Mouse (Mus musculus) heart, embryonic 13.5 days (tissue): Measurements from ENCODE around the gene Fbxw17. TPM values are rescaled to one million over a fixed set of nuclear protein-coding genes. Genes with fewer than 3 reads are reported as not detected.
"Not testable (repeated sequence)": the region's sequence is repeated elsewhere in the genome, so short reads cannot be mapped to it uniquely, and the experiment has no call there.

Experiments used
- ATAC-seq: fragments of 200-750 bp; cut with Nextera tagmentation; 2 replicates; pipeline ENCODE4 v1.8.0; 2017; ENCODE audit warnings: moderate TSS enrichment; ENCODE audit not compliant: insufficient number of reproducible peaks, low FRiP score, low TSS enrichment; ENCODE audit errors: extremely low read depth
- H3K27ac ChIP-seq: fragments of 300-500 bp; sonication (generic); replicated peaks from 2 replicates; pipeline ENCODE4 v1.5.1; 2015; ENCODE audit warnings: moderate library complexity, mild to moderate bottlenecking, inconsistent platforms
- H3K27me3 ChIP-seq: fragments of 300-500 bp; sonication (generic); replicated peaks from 2 replicates; pipeline ENCODE4 v1.6.1; 2015; ENCODE audit warnings: mild to moderate bottlenecking, inconsistent platforms
- H3K36me3 ChIP-seq: fragments of 300-500 bp; sonication (generic); 2 replicates; pipeline ENCODE4 v1.6.1; 2015; ENCODE audit warnings: mild to moderate bottlenecking, inconsistent platforms
- H3K4me1 ChIP-seq: fragments of 300-500 bp; sonication (generic); 2 replicates; pipeline ENCODE4 v1.6.1; 2015; ENCODE audit warnings: inconsistent platforms
- H3K4me2 ChIP-seq: fragments of 300-500 bp; sonication (generic); 2 replicates; pipeline ENCODE4 v1.6.1; 2015; ENCODE audit warnings: inconsistent platforms, mild to moderate bottlenecking, moderate library complexity
- H3K4me3 ChIP-seq: fragments of 300-500 bp; sonication (generic); 2 replicates; pipeline ENCODE4 v1.5.1; 2015; ENCODE audit warnings: moderate library complexity, mild to moderate bottlenecking, inconsistent platforms
- H3K9ac ChIP-seq: fragments of 300-500 bp; sonication (generic); 2 replicates; pipeline ENCODE4 v1.6.1; 2015; ENCODE audit warnings: inconsistent platforms, mild to moderate bottlenecking, moderate library complexity
- H3K9me3 ChIP-seq: fragments of 300-500 bp; sonication (generic); 2 replicates; pipeline ENCODE4 v1.6.1; 2016; ENCODE audit warnings: inconsistent platforms
- WGBS: fragments of 180-500 bp; shearing (Covaris S2); methylation state at CpG from one replicate; pipeline ENCODE4 v1.1.7; 2015; ENCODE audit warnings: mixed read lengths; 5-methylcytosine and 5-hydroxymethylcytosine counted together
- polyA plus RNA-seq: library from polyadenylated mRNA; unstranded; fragments of >200 nt; fragmentation: Nextera tagmentation; extraction: Ambion mirVana; gene quantifications from 2 replicates; pipeline ENCODE4 v1.2.1, GENCODE M21; 2015

Fbxw17 gene
- 20.4 and 23.0 TPM in 2 replicates for polyA plus RNA-seq

- Histone ChIP-seq H3K36me3 (peaks cover 28% of the 10 kb centered on the region), H3K9ac (peak within 1 kb of the TSS; percentile 93), H3K4me2 (peak within 1 kb of the TSS; percentile 71), H3K4me3 (peak within 1 kb of the TSS; percentile 92), H3K4me1 (peaks cover 10% of the 10 kb centered on the region), H3K27ac (0 out of 2 replicates have a peak within 1 kb of the TSS, but pooled peaks have one; percentile 17), H3K27me3 (no peaks in the 10 kb centered on the region), H3K9me3 (no peaks in the 10 kb centered on the region)
- peak; percentile 68 for ATAC-seq
- 13% methylated on average over 30 of the region's 35 CpGs for WGBS
Measured at GRCm38 (mm10) chr13:50417389-50418183, at the start of gene Fbxw17. Gene Fbxw17 (plus strand): TSS chr13:50417864.

GRCm38 (mm10) chr13:50372934-50373705 lies 44.5 kb upstream of the Fbxw17 start:
- 75% methylated on average over 5 of the region's 5 CpGs for WGBS
- not testable (repeated sequence) for H3K4me3 ChIP-seq, H3K4me1 ChIP-seq, H3K27ac ChIP-seq, H3K9ac ChIP-seq, H3K4me2 ChIP-seq, H3K9me3 ChIP-seq, H3K27me3 ChIP-seq, H3K36me3 ChIP-seq, ATAC-seq

DNA sequence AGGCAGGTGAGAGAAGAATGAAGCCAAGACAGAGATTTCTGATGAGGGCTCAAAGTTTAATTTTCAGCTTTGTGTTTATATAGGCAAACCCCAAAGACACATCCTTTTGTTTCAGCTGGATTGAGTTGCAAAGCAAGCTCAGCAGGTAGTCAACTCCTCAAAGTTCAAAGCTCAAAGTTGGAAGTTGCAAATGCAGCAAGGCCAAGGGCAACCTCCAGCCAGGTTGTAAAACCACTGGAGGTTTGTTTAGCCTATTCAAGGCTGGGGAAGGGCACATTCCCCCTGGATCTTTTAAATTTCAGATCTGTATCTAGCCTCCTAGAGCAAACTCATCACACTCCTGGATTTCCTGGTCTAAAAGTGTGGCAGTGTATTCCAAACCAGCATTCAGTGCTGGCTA lies 28.5 kb upstream of the Fbxw17 start:
- H3K27ac ChIP-seq, ATAC-seq, H3K4me1 ChIP-seq, H3K9ac ChIP-seq, H3K9me3 ChIP-seq, H3K36me3 ChIP-seq, H3K27me3 ChIP-seq, H3K4me2 ChIP-seq, H3K4me3 ChIP-seq: not testable (repeated sequence)

- Histone ChIP-seq H3K27me3 (no peaks in the 10 kb centered on the region), H3K4me1 (peaks cover 10% of the 10 kb centered on the region), H3K36me3 (peaks cover 36% of the 10 kb centered on the region), H3K4me2 (peak overlapping the region; percentile 71), H3K27ac (no peak overlapping the region), H3K9ac (peak overlapping the region; percentile 93), H3K9me3 (no peaks in the 10 kb centered on the region), H3K4me3 (peak overlapping the region; percentile 92)
- ATAC-seq, result no peak
- WGBS, result 30% methylated on average over 3 of the region's 3 CpGs
Measured at GRCm38 (mm10) chr13:50418421-50418820, 757 bp downstream of the Fbxw17 start.

DNA sequence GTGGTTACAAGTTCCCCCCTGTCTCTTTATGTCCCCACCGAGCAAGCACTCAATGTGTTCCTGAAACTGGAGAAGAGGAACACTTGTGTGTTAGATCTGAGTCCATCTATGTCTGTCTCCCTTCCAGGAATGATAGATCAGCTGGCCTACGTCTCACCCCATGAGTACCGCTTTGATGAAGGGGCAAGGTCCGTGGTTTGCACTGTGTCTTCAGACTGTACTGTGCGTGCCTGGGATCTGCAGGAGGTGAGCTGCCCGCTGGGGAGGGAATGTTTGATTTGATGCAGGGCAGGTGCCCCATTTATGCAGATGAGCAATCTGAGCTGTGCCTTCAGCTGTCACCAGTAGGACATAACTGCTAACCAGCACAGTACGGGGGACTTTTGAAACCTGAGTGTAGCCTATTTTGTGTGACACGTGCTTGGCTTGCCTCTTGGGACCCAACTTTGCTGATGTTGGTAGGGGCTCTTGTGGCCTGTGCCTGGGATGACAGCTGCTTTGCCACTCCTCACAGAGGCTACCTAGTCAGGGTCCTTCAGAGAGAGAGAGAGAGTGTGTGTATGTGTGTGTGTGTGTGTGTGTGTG lies 6.1 kb downstream of the Fbxw17 start:
- Histone ChIP-seq H3K36me3 (peaks cover 89% of the 10 kb centered on the region), H3K27me3 (no peaks in the 10 kb centered on the region), H3K27ac (no peak overlapping the region), H3K4me2 (no peak overlapping the region), H3K4me1 (peaks cover 5% of the 10 kb centered on the region), H3K4me3 (no peak overlapping the region), H3K9ac (no peak overlapping the region), H3K9me3 (no peaks in the 10 kb centered on the region)
- 83% methylated on average over 8 of the region's 8 CpGs for WGBS
- ATAC-seq, result no peak

GRCm38 (mm10) chr13:50424517-50424916 lies 6.9 kb downstream of the Fbxw17 start:
- 84% methylated on average over 2 of the region's 2 CpGs for WGBS
- H3K36me3 ChIP-seq, result peaks cover 97% of the 10 kb centered on the region
- no peak overlapping the region for H3K9ac ChIP-seq
- ATAC-seq, result no peak
- no peak overlapping the region for H3K4me2 ChIP-seq
- no peaks in the 10 kb centered on the region for H3K9me3 ChIP-seq
- no peaks in the 10 kb centered on the region for H3K27me3 ChIP-seq
- H3K27ac ChIP-seq, result no peak overlapping the region
- H3K4me1 ChIP-seq, result 0 out of 2 replicates have a peak, but pooled peaks cover 2% of the 10 kb centered on the region
- no peak overlapping the region for H3K4me3 ChIP-seq

DNA sequence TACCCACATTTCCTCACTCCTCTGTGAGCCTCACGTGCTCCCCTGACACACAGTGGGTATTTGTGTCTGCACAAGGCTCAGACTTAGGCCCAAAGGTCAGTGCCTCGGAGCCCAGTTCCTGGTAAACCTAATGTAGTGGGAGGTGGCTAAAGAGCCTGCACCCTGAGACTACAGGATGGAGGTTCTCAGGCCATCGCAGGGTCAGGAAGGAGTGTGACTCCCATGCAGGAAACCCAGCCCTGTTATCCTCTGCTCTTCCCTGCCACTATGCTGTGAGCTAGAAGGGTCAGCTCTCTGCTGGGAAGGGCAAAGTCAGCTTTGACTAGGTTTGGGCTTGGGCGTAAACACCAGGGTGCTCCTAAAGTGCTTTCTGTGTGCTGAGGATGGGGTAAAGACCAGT lies 9.0 kb downstream of the Fbxw17 start:
- Histone ChIP-seq H3K9ac (no peak overlapping the region), H3K27ac (no peak overlapping the region), H3K4me3 (no peak overlapping the region), H3K4me1 (0 out of 2 replicates have a peak, but pooled peaks cover 2% of the 10 kb centered on the region), H3K36me3 (peaks cover 97% of the 10 kb centered on the region), H3K27me3 (no peaks in the 10 kb centered on the region), H3K4me2 (no peak overlapping the region), H3K9me3 (no peaks in the 10 kb centered on the region)
- 65% methylated on average over 4 of the region's 4 CpGs for WGBS
- no peak for ATAC-seq

- H3K36me3 ChIP-seq, result no peaks in the 10 kb centered on the region
- no peak within 1 kb of the TSS for H3K27ac ChIP-seq
- H3K27me3 ChIP-seq, result no peaks in the 10 kb centered on the region
- 72% methylated on average over 2 of the region's 2 CpGs for WGBS
- ATAC-seq, result no peak
- H3K4me3 ChIP-seq, result no peak within 1 kb of the TSS
- no peaks in the 10 kb centered on the region for H3K9me3 ChIP-seq
- no peaks in the 10 kb centered on the region for H3K4me1 ChIP-seq
- H3K4me2 ChIP-seq, result no peak within 1 kb of the TSS
- H3K9ac ChIP-seq, result no peak within 1 kb of the TSS
Measured at GRCm38 (mm10) chr13:50443812-50444211, 26.1 kb downstream of the Fbxw17 start, which contains the start of gene Gm47429. Gene Gm47429 (minus strand): TSS chr13:50443912.

- Histone ChIP-seq H3K36me3 (no peaks in the 10 kb centered on the region), H3K4me2 (no peak overlapping the region), H3K9me3 (no peaks in the 10 kb centered on the region), H3K9ac (no peak overlapping the region), H3K4me3 (no peak overlapping the region), H3K27me3 (no peaks in the 10 kb centered on the region), H3K27ac (no peak overlapping the region), H3K4me1 (no peaks in the 10 kb centered on the region)
- WGBS, result 47% methylated on average over 4 of the region's 4 CpGs
- ATAC-seq, result no peak
Measured at GRCm38 (mm10) chr13:50445261-50445660, 27.6 kb downstream of the Fbxw17 start.

GRCm38 (mm10) chr13:50452266-50452665 lies 34.6 kb downstream of the Fbxw17 start:
- not testable (repeated sequence) for H3K4me2 ChIP-seq, H3K9ac ChIP-seq
- 60% methylated on average over 9 of the region's 9 CpGs for WGBS

GRCm38 (mm10) chr13:50453426-50453825 lies 35.8 kb downstream of the Fbxw17 start:
- Histone ChIP-seq H3K9me3 (peaks cover 6% of the 10 kb centered on the region; the same call in 1 of the 2 replicates), H3K9ac (no peak overlapping the region), H3K4me3 (no peak overlapping the region), H3K27ac (no peak overlapping the region), H3K36me3 (no peaks in the 10 kb centered on the region), H3K4me1 (no peaks in the 10 kb centered on the region), H3K4me2 (no peak overlapping the region), H3K27me3 (no peaks in the 10 kb centered on the region)
- ATAC-seq, result no peak
- WGBS, result 24% methylated on average over 4 of the region's 4 CpGs

More at GRCm38 (mm10) chr13:50452266-50452665, 34.6 kb downstream of the Fbxw17 start:
- not testable (repeated sequence) for ATAC-seq, H3K4me3 ChIP-seq, H3K27ac ChIP-seq, H3K4me1 ChIP-seq, H3K36me3 ChIP-seq, H3K27me3 ChIP-seq, H3K9me3 ChIP-seq
